Mouse (Mus musculus) small intestine, adult 2 months (tissue): ENCODE results near the gene Dhh.

Source experiments
- CTCF ChIP-seq: fragments of 200-500 bp; IDR thresholded peaks from 2 replicates; pipeline ENCODE4 v1.5.1; 2012; ENCODE audit warnings: low read depth, mild to moderate bottlenecking, control low read depth, inconsistent platforms, low read length, moderate library complexity, mixed read lengths; ENCODE audit not compliant: insufficient replicate concordance, insufficient read length; ENCODE audit errors: extremely low read depth
- POLR2A ChIP-seq: fragments of 200-500 bp; IDR thresholded peaks from 2 replicates; pipeline ENCODE4 v1.6.1; 2012; ENCODE audit warnings: low read depth, mild to moderate bottlenecking, control low read depth, inconsistent platforms, low read length, moderate library complexity

DNA sequence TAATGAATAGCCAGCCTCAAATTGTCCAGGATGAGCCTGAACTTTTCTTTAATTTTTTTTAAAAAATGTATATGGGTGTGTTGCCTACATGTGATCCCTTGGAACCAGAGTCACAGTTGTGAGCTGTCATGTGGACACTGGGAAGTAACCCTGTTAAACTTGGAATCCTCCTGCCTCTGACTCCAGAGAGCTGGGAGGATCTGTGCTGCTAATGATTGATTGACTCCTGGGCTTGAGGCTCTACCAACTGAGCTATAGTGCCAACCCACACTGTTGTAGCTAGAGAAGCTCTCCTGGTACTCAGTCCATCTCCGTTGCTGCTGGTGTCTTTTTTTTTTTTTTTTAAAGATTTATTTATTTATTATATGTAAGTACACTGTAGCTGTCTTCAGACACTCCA lies 14.2 kb downstream of the Dhh start:
- TF ChIP-seq CTCF = no peak
- TF ChIP-seq POLR2A = no peak
